Mouse (Mus musculus) embryo, embryonic 11 days (tissue): ENCODE measurements around the gene Abcg1.

Source experiments
- DNase-seq: peaks from one replicate; pipeline ENCODE4 v3.0.0-alpha.2; 2015

The Abcg1 gene

DNA sequence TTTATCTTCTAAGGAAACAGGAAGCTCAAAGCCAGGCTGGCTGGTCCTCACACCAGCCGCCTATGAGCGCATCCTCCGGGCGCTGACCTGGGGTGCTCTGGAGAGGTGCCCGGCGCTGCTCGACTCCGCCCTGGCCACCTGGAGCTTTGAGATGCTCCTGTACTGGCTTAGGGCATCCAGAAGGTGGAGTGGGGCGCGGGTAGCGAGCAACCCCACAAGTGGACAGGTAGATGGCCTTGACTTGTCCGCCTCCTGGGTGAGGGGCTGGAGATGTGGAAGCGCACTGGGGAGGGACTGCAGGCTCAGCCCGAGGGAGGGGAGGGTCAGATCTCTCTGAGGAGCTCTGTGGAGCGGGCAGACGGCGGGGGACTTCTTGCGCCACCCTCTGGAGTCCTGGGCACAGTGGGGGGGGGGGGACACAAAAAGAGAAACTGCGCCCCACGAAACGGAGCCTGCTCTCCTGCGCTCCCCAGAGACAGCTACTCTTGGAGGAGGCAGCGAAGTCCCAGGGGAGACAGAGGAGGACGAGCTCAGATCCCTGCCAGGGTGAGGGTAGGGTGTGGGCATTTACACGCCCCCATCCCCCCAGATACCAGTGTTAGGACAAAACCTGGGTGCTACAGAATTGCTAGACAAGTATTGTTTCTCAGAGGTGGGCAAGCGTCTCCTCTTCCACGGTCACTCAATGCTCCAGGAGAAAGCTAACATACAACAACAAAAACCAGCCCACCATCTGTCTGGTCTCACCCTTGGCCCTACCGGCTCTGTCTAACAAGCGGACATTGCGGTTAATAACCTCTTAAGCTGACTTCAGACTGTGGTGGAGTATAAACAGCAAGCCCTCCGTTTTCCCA, 643 bp downstream of the Abcg1 start:
- no peak for DNase-seq

GRCm38 (mm10) chr17:31058745-31059085, 1.2 kb downstream of the Abcg1 start:
- DNase-seq, result peak; percentile 72

- no peak for DNase-seq
Measured at GRCm38 (mm10) chr17:31060196-31060587, 2.7 kb downstream of the Abcg1 start.

GRCm38 (mm10) chr17:31060588-31061345, 3.3 kb downstream of the Abcg1 start:
- DNase-seq, result no peak

DNA sequence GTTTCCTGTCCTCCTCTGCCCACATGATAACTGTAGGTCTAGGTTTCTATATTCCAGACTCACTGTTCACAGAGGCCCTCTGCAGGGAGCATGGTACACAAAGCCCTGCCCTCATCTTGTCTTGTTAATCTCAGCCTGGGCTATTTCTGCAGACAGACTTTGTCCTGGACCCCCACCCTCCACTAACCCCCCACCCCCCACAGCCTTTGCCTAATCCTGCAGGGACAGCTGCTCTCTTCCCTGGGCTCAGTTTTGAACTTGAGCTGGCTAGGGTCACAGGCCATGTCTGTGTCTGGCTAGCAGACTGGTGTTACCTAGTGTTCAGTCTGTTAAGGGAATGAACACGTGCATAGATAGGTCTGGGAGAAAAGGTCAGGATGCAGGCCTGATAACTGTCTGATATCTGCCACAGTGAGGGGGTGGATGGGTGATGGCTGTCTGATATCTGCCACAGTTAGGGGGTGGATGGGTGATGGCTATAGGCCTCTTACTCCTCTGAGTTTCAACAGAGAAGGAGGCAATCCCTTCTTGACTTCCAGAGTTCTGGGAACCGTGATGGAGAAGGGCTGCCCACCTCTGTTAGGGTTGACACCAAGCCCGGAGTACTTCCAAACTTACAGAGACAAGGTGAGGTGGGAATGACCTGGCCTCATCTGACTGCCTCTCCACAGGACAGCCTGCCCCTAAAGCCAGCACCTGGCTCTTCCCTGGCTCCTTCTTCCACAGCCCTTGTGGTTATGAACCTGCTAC, 4.0 kb downstream of the Abcg1 start:
- DNase-seq, result no peak

DNA sequence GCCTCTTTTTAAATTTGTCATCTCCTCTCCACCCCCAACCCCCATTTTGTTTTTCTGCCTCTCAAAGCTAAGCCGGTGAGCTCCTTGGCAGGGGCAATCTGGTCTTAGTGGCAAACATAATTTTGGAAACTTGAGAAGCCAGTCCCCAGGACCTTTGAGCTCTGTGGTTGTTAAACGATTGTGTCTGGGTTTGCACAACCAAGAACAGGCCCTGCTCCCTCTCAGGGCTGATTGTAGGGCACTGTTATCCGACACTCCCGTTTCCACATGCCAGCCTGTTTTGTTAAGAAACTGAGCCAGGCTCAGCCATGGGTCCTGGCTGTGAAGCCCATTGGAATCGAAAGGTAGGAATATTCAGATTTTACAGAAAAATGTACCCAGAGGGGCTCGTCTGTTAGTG, 8.6 kb downstream of the Abcg1 start:
- no peak for DNase-seq

- DNase-seq, result no peak
Measured at GRCm38 (mm10) chr17:31067051-31067450, 9.6 kb downstream of the Abcg1 start.

- no peak for DNase-seq
Measured at GRCm38 (mm10) chr17:31069121-31069520, 11.6 kb downstream of the Abcg1 start.

DNA sequence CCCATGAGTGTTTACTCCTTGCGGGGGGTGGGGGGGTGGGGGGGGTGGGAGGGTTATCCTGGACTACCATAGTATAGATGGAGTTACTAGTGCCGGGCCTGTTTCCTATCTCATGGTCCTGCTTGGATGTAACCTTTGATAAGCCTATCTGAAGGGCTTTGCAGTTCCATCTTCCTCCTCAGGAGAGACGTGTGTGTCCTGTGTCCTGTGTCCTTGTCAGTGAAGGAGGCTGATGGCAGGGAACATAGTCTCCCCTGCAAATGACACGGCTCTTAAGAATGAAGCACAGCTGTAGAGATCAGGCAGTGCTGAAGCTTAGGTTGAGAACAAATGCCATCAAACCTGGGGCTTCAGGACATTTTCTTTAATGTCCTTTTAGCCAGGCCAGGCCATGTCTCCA, 12.4 kb downstream of the Abcg1 start:
- no peak for DNase-seq

DNA sequence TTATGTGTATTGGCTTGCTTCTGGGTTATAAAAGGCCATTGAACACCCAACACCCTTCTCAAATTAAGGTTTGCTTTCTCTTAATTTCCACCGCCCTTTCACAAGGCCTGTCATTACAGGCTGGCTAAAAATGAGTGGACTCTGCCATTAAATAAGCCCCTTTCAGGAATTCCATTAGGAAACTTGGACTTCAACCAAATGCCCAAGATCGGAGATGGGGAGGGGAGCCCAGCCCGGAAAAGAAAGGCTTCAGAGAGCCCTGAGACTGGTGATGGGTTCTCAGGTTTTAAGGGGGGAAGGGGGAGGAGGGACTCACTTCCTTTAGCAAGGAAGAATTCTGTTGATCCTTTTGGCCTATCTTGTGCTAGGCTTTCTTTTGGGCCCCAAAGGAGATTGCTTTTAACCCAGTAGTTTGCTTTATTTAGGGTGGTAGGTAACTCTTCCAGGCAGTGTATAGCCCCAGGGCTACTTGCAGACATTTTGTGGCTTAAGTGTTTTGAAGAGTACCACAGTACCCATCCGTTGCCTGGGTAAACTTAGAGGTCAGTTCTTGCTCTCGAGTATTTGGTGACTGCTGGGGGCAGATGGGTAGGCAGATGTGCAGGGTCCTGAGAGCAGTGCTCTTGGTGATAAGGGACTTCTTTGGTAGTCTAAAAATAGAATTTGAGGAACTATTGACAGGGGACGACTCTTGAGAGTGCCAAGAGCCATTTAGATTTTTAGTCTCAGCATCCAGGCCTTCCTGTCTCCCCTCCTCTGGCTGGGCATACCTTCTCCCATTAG, 13.1 kb downstream of the Abcg1 start:
- no peak for DNase-seq

DNA sequence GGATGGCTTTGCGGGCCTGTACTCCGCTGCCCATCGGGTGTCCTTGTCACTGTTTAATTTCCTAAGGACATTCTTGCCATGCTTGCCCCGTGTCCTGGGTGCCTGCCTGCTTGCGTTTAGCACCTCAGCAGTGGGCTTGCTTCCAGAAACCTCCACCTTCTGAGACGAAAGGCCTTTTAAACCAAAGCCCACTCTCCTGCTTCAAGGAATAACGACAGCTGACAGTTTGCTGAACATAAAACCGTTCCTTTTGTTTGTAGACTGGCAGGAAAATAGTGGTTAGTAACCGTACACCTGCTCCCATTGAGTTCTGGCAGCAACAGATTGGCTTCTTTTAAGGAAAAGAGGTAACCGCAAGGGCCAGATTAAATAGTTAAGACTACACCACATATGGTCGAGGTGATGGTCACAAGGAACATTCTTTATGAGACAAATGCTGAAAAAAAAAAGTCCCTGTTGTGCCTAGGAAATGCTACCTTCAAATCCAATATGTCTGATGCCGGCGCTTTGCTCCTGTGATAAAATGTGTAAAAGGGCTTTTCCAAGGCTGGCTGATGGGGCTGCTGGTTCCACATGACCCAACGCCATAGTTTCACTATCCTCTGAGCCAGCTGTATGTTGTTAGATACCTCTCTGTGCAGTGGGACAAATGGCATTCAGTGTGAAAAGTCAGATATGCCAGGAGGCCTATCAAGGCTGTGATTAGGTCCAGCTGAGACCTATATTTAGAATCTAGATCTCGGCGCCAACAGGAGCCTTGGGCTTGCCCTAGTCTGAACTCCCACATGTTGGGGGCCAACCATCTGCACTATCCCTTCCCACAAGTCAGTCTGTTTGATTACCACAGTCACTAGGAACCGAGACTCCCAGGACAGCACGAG, 14.2 kb downstream of the Abcg1 start:
- no peak for DNase-seq

DNA sequence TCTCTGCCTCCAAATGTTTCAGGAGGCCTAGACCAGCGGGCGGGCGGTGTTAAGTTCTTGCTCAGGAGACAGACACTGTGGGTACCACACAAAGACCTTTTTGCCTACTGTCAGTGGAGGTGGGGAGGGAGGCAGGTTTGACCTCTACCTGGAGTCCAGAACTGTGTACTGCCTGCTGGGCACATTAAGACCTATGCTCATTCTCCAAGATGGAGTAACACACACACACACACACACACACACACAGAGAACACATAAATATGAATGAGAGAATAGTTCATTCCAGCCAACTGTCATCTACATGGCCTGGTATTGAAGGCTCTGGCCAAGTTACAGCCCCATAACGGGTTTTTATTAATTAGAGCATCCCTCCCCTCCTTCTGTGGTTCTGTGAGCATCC, 15.4 kb downstream of the Abcg1 start:
- DNase-seq, result no peak

DNA sequence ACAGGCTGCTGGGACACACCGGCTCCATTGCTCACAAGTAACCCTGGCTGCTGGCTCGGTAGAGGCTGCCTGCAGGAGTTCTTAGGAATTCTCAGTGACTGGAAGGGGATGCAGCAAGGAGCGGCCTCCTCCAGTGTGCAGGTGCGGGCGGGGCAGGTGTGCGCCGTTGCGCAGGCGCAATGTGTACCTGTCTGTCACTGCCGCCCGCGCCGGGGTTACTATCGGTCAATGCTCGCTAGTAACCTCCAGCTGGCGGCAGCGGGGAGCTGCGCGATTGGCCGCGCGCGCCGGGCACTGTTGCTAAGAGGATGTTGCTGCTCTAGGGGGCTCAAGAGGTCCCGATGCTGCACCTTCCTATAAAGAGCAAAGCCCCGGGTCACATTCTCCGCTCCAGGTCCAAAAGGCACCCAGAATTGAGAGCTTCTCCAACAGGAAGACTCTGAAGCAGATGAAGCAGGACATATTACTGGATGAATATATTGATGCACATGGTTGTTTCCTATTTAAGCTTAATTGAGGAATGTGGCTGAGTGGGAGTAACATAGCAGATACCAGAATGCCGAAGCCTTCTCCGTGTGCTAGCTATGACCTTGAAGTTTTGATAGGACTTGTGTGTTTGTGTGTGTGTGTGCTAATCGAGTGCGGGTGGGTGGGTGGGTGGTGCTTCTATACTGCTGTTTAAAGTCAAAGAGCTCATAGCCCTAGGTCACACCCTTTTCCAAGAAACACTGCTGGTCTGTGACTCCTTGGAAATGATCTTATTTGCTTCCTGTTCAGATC, 16.0 kb downstream of the Abcg1 start:
- peak; percentile 92 for DNase-seq

DNA sequence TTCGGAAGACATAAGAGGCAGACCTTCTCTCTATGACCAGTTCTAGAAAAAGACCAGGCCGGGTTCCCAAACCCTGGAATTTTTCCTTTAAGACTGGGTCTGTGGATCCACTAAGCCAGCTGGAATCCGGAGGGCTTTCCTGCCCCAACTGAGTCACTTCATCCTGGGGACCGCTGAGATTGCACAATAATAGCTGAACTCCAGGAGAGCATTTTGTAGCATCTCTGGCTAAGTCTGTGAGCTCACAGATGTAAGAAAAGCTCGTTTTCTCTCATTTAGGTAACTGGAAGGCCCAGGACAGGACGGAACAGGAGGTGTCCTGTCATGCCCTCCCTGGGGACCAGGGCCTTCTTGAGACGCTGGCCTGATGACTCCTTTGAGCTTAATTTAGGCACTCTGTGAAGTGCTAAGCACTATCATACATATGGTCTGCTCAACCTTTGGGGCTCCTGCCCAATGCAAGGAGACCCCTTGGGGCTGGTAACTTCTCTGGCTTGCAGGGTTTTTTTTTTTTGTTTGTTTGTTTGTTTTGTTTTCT, 16.6 kb downstream of the Abcg1 start:
- no peak for DNase-seq

GRCm38 (mm10) chr17:31074666-31075065, 17.2 kb downstream of the Abcg1 start:
- DNase-seq, result peak; percentile 45

DNA sequence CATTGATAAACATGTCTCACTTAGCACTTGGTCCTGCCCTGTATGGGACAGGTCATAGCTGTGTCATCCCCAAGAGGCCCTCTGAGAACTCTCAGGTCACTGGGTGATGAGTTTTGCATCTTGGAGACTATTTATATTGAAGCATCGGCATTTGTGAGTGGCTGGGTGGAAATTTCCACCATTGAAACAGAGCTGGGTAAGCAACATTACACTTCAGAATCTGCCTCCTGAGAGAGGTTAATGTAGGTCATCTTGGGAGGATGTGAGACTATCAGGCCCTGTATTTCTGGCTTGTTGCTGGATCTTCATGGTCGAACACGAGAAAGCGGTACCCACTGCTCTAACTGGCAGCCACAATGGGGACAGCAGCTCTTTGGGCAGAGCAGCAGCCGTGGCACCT, 18.0 kb downstream of the Abcg1 start:
- no peak for DNase-seq

DNA sequence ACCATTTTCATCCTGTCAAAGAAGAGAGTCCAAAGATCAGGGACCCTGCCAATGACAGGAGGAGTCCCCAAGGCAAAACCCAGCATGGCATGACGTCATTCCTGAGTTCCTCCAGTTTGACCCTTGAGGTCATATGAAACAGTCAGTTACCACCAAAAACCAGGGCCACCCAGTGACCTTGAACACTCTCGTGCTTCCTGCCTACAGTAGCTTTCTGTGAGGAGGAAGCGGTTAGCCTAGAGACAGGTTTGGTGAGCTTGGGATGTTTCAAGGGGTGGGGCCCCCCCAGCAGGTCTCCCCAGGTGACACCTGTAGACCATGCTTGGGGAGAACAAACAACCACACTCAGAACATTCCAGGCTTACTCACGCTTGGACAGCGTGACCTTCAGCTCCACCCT, 20.1 kb downstream of the Abcg1 start:
- no peak for DNase-seq

- DNase-seq, result no peak
Measured at GRCm38 (mm10) chr17:31078581-31078980, 21.1 kb downstream of the Abcg1 start.

DNA sequence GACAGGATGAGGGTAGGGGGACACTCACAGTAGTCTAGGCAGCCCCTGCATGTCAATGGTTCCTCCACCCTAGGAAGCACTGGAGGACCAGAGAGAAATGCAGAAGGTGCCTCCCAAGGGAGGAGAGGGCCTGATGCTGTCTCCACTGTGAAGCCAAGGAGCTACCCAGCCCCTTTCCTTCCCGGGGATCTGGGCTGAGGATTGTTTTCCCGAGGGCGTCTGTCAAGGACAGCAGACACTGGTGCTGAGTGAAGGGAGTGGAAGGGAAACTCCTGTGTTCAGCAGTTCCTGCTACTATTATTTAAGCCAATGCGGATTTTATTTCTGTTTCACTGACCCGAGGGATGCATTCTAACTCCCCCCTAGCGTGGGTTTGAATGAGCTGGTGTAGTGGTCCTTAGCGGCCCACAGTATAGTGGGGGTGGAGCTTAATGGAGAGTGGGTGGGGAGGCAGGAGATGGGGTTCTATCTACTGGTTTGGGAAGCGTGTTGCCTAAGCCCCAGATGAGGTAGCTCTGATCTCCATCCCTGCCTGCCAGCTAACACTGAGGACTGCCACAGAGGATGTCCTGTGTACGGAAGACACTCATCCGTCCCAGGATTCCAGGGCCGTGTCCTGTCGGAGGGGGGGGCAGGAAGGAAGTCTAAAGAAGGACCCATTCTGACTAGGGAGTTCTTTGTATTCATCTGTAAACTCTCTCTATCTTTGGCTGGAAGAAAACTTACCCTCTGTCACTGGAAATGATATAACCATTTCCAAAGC, 21.8 kb downstream of the Abcg1 start:
- DNase-seq, result no peak
